Mouse (Mus musculus): ENCODE data around the gene Irf9. TPM values are rescaled to one million over a fixed set of nuclear protein-coding genes. Genes with fewer than 3 reads are reported as not detected.

Irf9 gene
- polyA plus RNA-seq, 1 experiment from 2014 or later: 6.5 TPM

GRCm38 (mm10) chr14:55585566-55585960 lies 17.8 kb upstream of the Irf9 start:
- no peak overlapping the region for H3K27ac ChIP-seq (ENCODE audit: low read depth, low read length)
- ATAC-seq (replicated peaks; ENCODE audit: low FRiP score) (no peak), DNase-seq (ENCODE audit: low spot score) (no peak)
- WGBS: 56% methylated on average over 6 of the region's 6 CpGs
- peaks cover 9% of the 10 kb centered on the region; the same call in 1 of the 2 replicates for H3K4me1 ChIP-seq (replicated peaks; ENCODE audit: control insufficient read depth, insufficient read depth, low read length)
- no peak overlapping the region for H3K4me3 ChIP-seq (ENCODE audit: low read depth, low read length)
- H3K9ac ChIP-seq (ENCODE audit: low read length): no peak overlapping the region
- H3K4me2 ChIP-seq (ENCODE audit: low read depth, low read length, severe bottlenecking): no peak overlapping the region
- H3K36me3 ChIP-seq (ENCODE audit: control insufficient read depth, insufficient read depth, low read length): no peaks in the 10 kb centered on the region; the same call in 1 of the 2 replicates
- H3K9me3 ChIP-seq (ENCODE audit: control insufficient read depth, low read length): no peaks in the 10 kb centered on the region
- H3K27me3 ChIP-seq (ENCODE audit: control insufficient read depth, insufficient read depth, low read length): no peaks in the 10 kb centered on the region; the same call in 1 of the 2 replicates

GRCm38 (mm10) chr14:55586149-55586548 lies 17.2 kb upstream of the Irf9 start:
- Histone ChIP-seq H3K27ac (ENCODE audit: low read depth, low read length) (no peak overlapping the region), H3K9ac (ENCODE audit: low read length) (no peak overlapping the region), H3K9me3 (ENCODE audit: control insufficient read depth, low read length) (no peaks in the 10 kb centered on the region), H3K4me3 (ENCODE audit: low read depth, low read length) (no peak overlapping the region), H3K36me3 (ENCODE audit: control insufficient read depth, insufficient read depth, low read length) (no peaks in the 10 kb centered on the region; the same call in 1 of the 2 replicates), H3K4me1 (replicated peaks; ENCODE audit: control insufficient read depth, insufficient read depth, low read length) (peaks cover 9% of the 10 kb centered on the region; the same call in 1 of the 2 replicates), H3K27me3 (ENCODE audit: control insufficient read depth, insufficient read depth, low read length) (no peaks in the 10 kb centered on the region; the same call in 1 of the 2 replicates), H3K4me2 (ENCODE audit: low read depth, low read length, severe bottlenecking) (no peak overlapping the region)
- 92% methylated on average over 2 of the region's 2 CpGs for WGBS
- DNase-seq (ENCODE audit: low spot score) (no peak), ATAC-seq (replicated peaks; ENCODE audit: low FRiP score) (no peak)

- H3K4me1 ChIP-seq (replicated peaks; ENCODE audit: control insufficient read depth, insufficient read depth, low read length): peaks cover 16% of the 10 kb centered on the region; the same call in 1 of the 2 replicates
- no peaks in the 10 kb centered on the region for H3K9me3 ChIP-seq (ENCODE audit: control insufficient read depth, low read length)
- 88% methylated on average over 5 of the region's 5 CpGs for WGBS
- H3K4me3 ChIP-seq (ENCODE audit: low read depth, low read length): no peak overlapping the region
- H3K4me2 ChIP-seq (ENCODE audit: low read depth, low read length, severe bottlenecking): no peak overlapping the region
- ATAC-seq (replicated peaks; ENCODE audit: low FRiP score) (no peak), DNase-seq (ENCODE audit: low spot score) (no peak)
- no peak overlapping the region for H3K27ac ChIP-seq (ENCODE audit: low read depth, low read length)
- no peaks in the 10 kb centered on the region; the same call in 1 of the 2 replicates for H3K27me3 ChIP-seq (ENCODE audit: control insufficient read depth, insufficient read depth, low read length)
- no peak overlapping the region for H3K9ac ChIP-seq (ENCODE audit: low read length)
- no peaks in the 10 kb centered on the region; the same call in 1 of the 2 replicates for H3K36me3 ChIP-seq (ENCODE audit: control insufficient read depth, insufficient read depth, low read length)
These were observed 14.1 kb upstream of the Irf9 start for GRCm38 (mm10) chr14:55589271-55589670.

GRCm38 (mm10) chr14:55589771-55590448 lies 13.5 kb upstream of the Irf9 start:
- Histone ChIP-seq H3K9me3 (ENCODE audit: control insufficient read depth, low read length) (no peaks in the 10 kb centered on the region), H3K9ac (ENCODE audit: low read length) (peak overlapping the region; percentile 71), H3K4me3 (ENCODE audit: low read depth, low read length) (peak overlapping the region; percentile 88), H3K36me3 (ENCODE audit: control insufficient read depth, insufficient read depth, low read length) (no peaks in the 10 kb centered on the region; the same call in 1 of the 2 replicates), H3K4me1 (replicated peaks; ENCODE audit: control insufficient read depth, insufficient read depth, low read length) (peaks cover 14% of the 10 kb centered on the region; the same call in 1 of the 2 replicates), H3K4me2 (ENCODE audit: low read depth, low read length, severe bottlenecking) (peak overlapping the region; percentile 97), H3K27me3 (ENCODE audit: control insufficient read depth, insufficient read depth, low read length) (no peaks in the 10 kb centered on the region), H3K27ac (ENCODE audit: low read depth, low read length) (no peak overlapping the region)
- WGBS: 86% methylated on average over 9 of the region's 11 CpGs
- DNase-seq (ENCODE audit: low spot score): no peak
- no peak for ATAC-seq (replicated peaks; ENCODE audit: low FRiP score)

GRCm38 (mm10) chr14:55590748-55591330 lies 12.5 kb upstream of the Irf9 start, which contains the start of gene Psme2:
Gene Psme2 (minus strand): TSS chr14:55591113.
- DNase-seq (ENCODE audit: low spot score) (peak; percentile 95), ATAC-seq (replicated peaks; ENCODE audit: low FRiP score) (peak; percentile 96)
- Histone ChIP-seq H3K4me3 (ENCODE audit: low read depth, low read length) (peak within 1 kb of the TSS; percentile 88), H3K27me3 (ENCODE audit: control insufficient read depth, insufficient read depth, low read length) (no peaks in the 10 kb centered on the region), H3K27ac (ENCODE audit: low read depth, low read length) (peak within 1 kb of the TSS; percentile 81), H3K36me3 (ENCODE audit: control insufficient read depth, insufficient read depth, low read length) (peaks cover 1% of the 10 kb centered on the region), H3K4me1 (replicated peaks; ENCODE audit: control insufficient read depth, insufficient read depth, low read length) (peaks cover 14% of the 10 kb centered on the region; the same call in 1 of the 2 replicates), H3K9me3 (ENCODE audit: control insufficient read depth, low read length) (no peaks in the 10 kb centered on the region), H3K4me2 (ENCODE audit: low read depth, low read length, severe bottlenecking) (peak within 1 kb of the TSS; percentile 97), H3K9ac (ENCODE audit: low read length) (peak within 1 kb of the TSS; percentile 82)
- WGBS: under 1% methylated on average over 22 of the region's 22 CpGs

GRCm38 (mm10) chr14:55591331-55591891 lies 12.0 kb upstream of the Irf9 start, which contains the start of gene Rnf31:
Gene Rnf31 (plus strand): TSS chr14:55591708.
- Histone ChIP-seq H3K9me3 (ENCODE audit: control insufficient read depth, low read length) (no peaks in the 10 kb centered on the region), H3K4me3 (ENCODE audit: low read depth, low read length) (peak within 1 kb of the TSS; percentile 88), H3K4me1 (replicated peaks; ENCODE audit: control insufficient read depth, insufficient read depth, low read length) (peaks cover 14% of the 10 kb centered on the region; the same call in 1 of the 2 replicates), H3K27me3 (ENCODE audit: control insufficient read depth, insufficient read depth, low read length) (no peaks in the 10 kb centered on the region), H3K36me3 (ENCODE audit: control insufficient read depth, insufficient read depth, low read length) (peaks cover 5% of the 10 kb centered on the region), H3K4me2 (ENCODE audit: low read depth, low read length, severe bottlenecking) (peak within 1 kb of the TSS; percentile 97), H3K27ac (ENCODE audit: low read depth, low read length) (peak within 1 kb of the TSS; percentile 81), H3K9ac (ENCODE audit: low read length) (peak within 1 kb of the TSS; percentile 82)
- peak; percentile 90 for ATAC-seq (replicated peaks; ENCODE audit: low FRiP score)
- DNase-seq (ENCODE audit: low spot score): peak; percentile 93
- 0% methylated on average over 33 of the region's 33 CpGs for WGBS

GRCm38 (mm10) chr14:55592226-55592625 lies 11.1 kb upstream of the Irf9 start:
- ATAC-seq (replicated peaks; ENCODE audit: low FRiP score): no peak
- H3K27me3 ChIP-seq (ENCODE audit: control insufficient read depth, insufficient read depth, low read length): no peaks in the 10 kb centered on the region
- peak overlapping the region; percentile 88 for H3K4me3 ChIP-seq (ENCODE audit: low read depth, low read length)
- no peak for DNase-seq (ENCODE audit: low spot score)
- WGBS: 5% methylated on average over 16 of the region's 16 CpGs
- peaks cover 14% of the 10 kb centered on the region; the same call in 1 of the 2 replicates for H3K4me1 ChIP-seq (replicated peaks; ENCODE audit: control insufficient read depth, insufficient read depth, low read length)
- H3K4me2 ChIP-seq (ENCODE audit: low read depth, low read length, severe bottlenecking): peak overlapping the region; percentile 97
- no peaks in the 10 kb centered on the region for H3K9me3 ChIP-seq (ENCODE audit: control insufficient read depth, low read length)
- no peak overlapping the region for H3K27ac ChIP-seq (ENCODE audit: low read depth, low read length)
- H3K36me3 ChIP-seq (ENCODE audit: control insufficient read depth, insufficient read depth, low read length): peaks cover 5% of the 10 kb centered on the region
- H3K9ac ChIP-seq (ENCODE audit: low read length): peak overlapping the region; percentile 82

GRCm38 (mm10) chr14:55596036-55596690 lies 7.2 kb upstream of the Irf9 start:
- Histone ChIP-seq H3K27ac (ENCODE audit: low read depth, low read length) (no peak overlapping the region), H3K27me3 (ENCODE audit: control insufficient read depth, insufficient read depth, low read length) (no peaks in the 10 kb centered on the region), H3K4me2 (ENCODE audit: low read depth, low read length, severe bottlenecking) (no peak overlapping the region), H3K4me1 (replicated peaks; ENCODE audit: control insufficient read depth, insufficient read depth, low read length) (peaks cover 7% of the 10 kb centered on the region; the same call in 1 of the 2 replicates), H3K9ac (ENCODE audit: low read length) (no peak overlapping the region), H3K36me3 (ENCODE audit: control insufficient read depth, insufficient read depth, low read length) (peaks cover 5% of the 10 kb centered on the region), H3K9me3 (ENCODE audit: control insufficient read depth, low read length) (no peaks in the 10 kb centered on the region), H3K4me3 (ENCODE audit: low read depth, low read length) (no peak overlapping the region)
- no peak for ATAC-seq (replicated peaks; ENCODE audit: low FRiP score)
- WGBS: 82% methylated on average over 13 of the region's 13 CpGs
- no peak for DNase-seq (ENCODE audit: low spot score)

All from forebrain, embryonic 11.5 days (tissue).